Mouse (Mus musculus): ENCODE data around the gene Fam71a. TPM values are rescaled to one million over a fixed set of nuclear protein-coding genes. Genes with fewer than 3 reads are reported as not detected.

Gene Fam71a
- total RNA-seq (2023), result not detected

GRCm38 (mm10) chr1:191164717-191165116 is at the start of gene Fam71a:
Gene Fam71a, minus strand, starts transcription at chr1:191164817.

Other genes with a start within 250 kb of the Fam71a start
- 66.6 TPM for gene Angel2, start 239.7 kb downstream of the Fam71a start, total RNA-seq (2023)
- not detected for gene Vash2, start 185.5 kb downstream of the Fam71a start, total RNA-seq (2023)
- gene Flvcr1, start 138.7 kb downstream of the Fam71a start, total RNA-seq (2023), result 33.3 TPM
- not detected for gene Spata45, start 128.2 kb downstream of the Fam71a start, total RNA-seq (2023)
- gene Tatdn3, start 101.9 kb downstream of the Fam71a start, total RNA-seq (2023), result 11.8 TPM
- 0.83 TPM for gene Nsl1, start 101.8 kb downstream of the Fam71a start, total RNA-seq (2023)
- not detected for gene Batf3, start 67.0 kb downstream of the Fam71a start, total RNA-seq (2023)
- 13.8 TPM for gene Atf3, start 53.2 kb upstream of the Fam71a start, total RNA-seq (2023)
- gene Nenf, start 153.4 kb upstream of the Fam71a start, total RNA-seq (2023), result 15.5 TPM
- 10.3 TPM for gene Tmem206, start 161.1 kb upstream of the Fam71a start, total RNA-seq (2023)
- gene Ppp2r5a, start 238.5 kb upstream of the Fam71a start, total RNA-seq (2023), result 370 TPM

Measured in CD4-positive naive resting alpha-beta T cell, adult 57 days (primary cell).